Mouse (Mus musculus) midbrain, embryonic 10.5 days (tissue): Measurements from ENCODE around the gene Zbtb18. TPM values are rescaled to one million over a fixed set of nuclear protein-coding genes. Genes with fewer than 3 reads are reported as not detected.

Experiments used
- DNase-seq: peaks from one replicate; pipeline ENCODE4 v3.0.0-alpha.2; 2017; ENCODE audit warnings: low spot score
- H3K27ac ChIP-seq: fragments of 300-500 bp; sonication (generic); replicated peaks from 2 replicates; pipeline ENCODE4 v1.5.1; 2016; ENCODE audit warnings: mild to moderate bottlenecking
- H3K27me3 ChIP-seq: fragments of 300-500 bp; sonication (generic); 2 replicates; pipeline ENCODE4 v1.6.1; 2016; ENCODE audit warnings: low read depth, mild to moderate bottlenecking; ENCODE audit not compliant: poor library complexity, severe bottlenecking
- H3K36me3 ChIP-seq: fragments of 300-500 bp; sonication (generic); 2 replicates; pipeline ENCODE4 v1.6.1; 2016; ENCODE audit warnings: mild to moderate bottlenecking, moderate library complexity
- H3K4me1 ChIP-seq: fragments of 300-500 bp; sonication (generic); 2 replicates; pipeline ENCODE4 v1.6.1; 2016
- H3K4me3 ChIP-seq: fragments of 300-500 bp; sonication (generic); 2 replicates; pipeline ENCODE4 v1.5.1; 2016; ENCODE audit warnings: mild to moderate bottlenecking, moderate library complexity
- H3K9me3 ChIP-seq: fragments of 300-500 bp; sonication (generic); replicated peaks from 2 replicates; pipeline ENCODE4 v1.6.1; 2016; ENCODE audit warnings: mild to moderate bottlenecking
- WGBS: fragments of 180-500 bp; shearing (Covaris S2); methylation state at CpG from one replicate; pipeline ENCODE4 v1.1.7; 2016; 5-methylcytosine and 5-hydroxymethylcytosine counted together
- polyA plus RNA-seq: library from polyadenylated mRNA; unstranded; fragments of >200 nt; fragmentation: Nextera tagmentation; extraction: Ambion mirVana; gene quantifications from 2 replicates; pipeline ENCODE4 v1.2.1, GENCODE M21; 2016

The Zbtb18 gene
- polyA plus RNA-seq: 5.1 and 6.1 TPM in 2 replicates

DNA sequence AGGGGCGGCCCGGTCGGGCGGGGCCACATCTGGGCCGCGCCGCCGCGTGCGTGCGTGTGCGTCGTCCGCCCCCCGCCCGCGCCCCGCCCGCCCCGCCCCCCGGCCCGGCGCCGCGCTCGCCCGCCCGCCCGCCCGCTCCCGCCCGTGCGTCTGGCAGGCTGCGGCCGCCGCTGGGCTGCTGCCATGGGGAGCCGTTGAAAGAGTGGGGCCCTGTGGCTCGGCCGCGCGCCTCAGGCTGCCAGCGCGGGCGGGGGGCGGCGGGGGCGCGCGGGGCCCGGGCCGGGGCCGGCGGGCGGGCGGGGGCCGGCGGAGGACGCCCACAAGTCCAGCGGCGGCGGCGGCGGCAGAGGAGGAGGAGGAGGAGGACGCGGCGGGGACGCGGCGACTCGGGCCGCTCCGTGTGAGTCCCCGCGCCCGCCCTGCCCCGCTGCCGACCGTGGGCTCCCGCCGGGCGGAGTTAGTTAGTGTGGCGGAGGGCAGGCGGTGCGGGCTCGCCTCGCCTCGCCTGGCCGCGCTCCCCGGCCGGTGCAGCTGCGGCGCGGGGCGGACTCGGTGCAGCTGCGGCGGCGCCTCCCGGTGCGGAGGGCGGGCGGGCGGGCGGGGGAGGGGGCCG lies at the start of gene Zbtb18:
Gene Zbtb18 (plus strand): TSS at position 156 of the 613 bp plus-strand sequence.
- Histone ChIP-seq H3K9me3 (no peaks in the 10 kb centered on the region), H3K27ac (peak within 1 kb of the TSS; percentile 99), H3K27me3 (no peaks in the 10 kb centered on the region), H3K4me1 (peaks cover 57% of the 10 kb centered on the region), H3K4me3 (peak within 1 kb of the TSS; percentile 97), H3K36me3 (peaks cover 4% of the 10 kb centered on the region)
- no peak for DNase-seq
- 2% methylated on average over 70 of the region's 106 CpGs for WGBS

DNA sequence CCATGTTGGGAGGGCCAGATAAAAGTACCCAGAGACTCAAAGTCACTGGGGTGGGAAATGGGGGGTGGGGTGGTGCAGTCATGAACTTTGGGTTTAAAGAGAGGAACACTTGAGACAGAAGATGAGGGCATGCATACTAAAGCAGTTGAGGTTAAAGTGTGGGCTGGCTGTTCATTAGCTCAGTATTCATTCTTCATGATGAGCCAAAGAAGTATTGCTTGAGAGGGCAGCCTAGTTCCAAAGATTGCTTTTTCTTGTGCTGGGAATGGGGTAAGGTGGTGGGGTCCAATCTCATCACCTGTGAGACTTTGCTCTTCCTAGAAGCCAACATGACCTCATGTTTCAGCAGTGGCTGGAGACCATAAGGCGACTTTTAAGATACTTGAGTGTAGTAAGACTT lies 44.7 kb upstream of the Zbtb18 start:
- 82% methylated on average over 1 of the region's 1 CpGs for WGBS
- Histone ChIP-seq H3K9me3 (no peaks in the 10 kb centered on the region), H3K4me3 (no peak overlapping the region), H3K27me3 (no peaks in the 10 kb centered on the region), H3K27ac (no peak overlapping the region), H3K36me3 (no peaks in the 10 kb centered on the region), H3K4me1 (no peaks in the 10 kb centered on the region)
- DNase-seq: no peak

DNA sequence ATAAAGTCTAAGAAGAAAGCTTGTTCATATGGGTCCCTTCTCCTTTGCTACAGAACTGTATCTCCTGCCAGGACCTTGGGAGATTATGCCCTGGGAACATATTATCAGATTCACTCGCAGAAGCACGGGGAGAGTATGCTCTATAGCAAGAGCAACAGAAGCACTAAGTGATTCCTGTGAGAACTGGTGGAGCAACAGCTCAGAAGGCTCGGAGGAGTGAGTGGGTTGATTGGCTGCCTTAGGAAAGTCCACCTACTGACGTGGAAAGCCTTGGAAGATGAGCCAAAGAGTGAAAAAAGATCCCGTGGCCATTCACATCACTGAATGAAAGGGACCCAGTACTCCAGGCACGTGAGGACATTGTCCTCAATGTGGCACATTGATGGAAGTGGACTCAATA lies 37.0 kb upstream of the Zbtb18 start:
- 84% methylated on average over 6 of the region's 6 CpGs for WGBS
- DNase-seq: no peak
- peaks cover 6% of the 10 kb centered on the region for H3K4me1 ChIP-seq

DNA sequence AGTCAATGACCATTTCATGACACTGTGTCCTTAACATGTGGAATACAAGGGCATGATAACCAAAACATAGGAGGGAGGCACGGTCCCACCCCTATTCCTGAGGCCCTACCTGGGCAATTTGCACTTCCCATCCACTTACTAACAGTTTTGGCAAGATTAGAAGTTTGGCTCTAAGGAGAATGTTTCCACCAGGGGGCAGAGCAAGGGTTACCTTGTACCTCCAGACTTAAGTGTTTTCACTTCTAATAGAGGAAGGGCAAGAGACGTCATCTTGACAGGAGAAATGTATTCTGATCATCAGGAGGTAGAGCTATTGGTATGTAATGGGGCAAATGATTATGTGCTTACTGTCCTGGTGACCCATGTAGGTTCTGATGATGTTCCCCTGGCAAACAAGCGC lies 33.5 kb upstream of the Zbtb18 start:
- WGBS: 72% methylated on average over 3 of the region's 3 CpGs
- no peak for DNase-seq
- no peak overlapping the region for H3K27ac ChIP-seq
- no peak overlapping the region for H3K4me3 ChIP-seq
- no peaks in the 10 kb centered on the region for H3K9me3 ChIP-seq
- H3K27me3 ChIP-seq: no peaks in the 10 kb centered on the region
- peaks cover 32% of the 10 kb centered on the region for H3K4me1 ChIP-seq
- H3K36me3 ChIP-seq: no peaks in the 10 kb centered on the region

More for the DNA sequence above, 37.0 kb upstream of the Zbtb18 start:
- Histone ChIP-seq H3K27ac (no peak overlapping the region), H3K4me3 (no peak overlapping the region), H3K36me3 (no peaks in the 10 kb centered on the region), H3K9me3 (no peaks in the 10 kb centered on the region), H3K27me3 (no peaks in the 10 kb centered on the region)

DNA sequence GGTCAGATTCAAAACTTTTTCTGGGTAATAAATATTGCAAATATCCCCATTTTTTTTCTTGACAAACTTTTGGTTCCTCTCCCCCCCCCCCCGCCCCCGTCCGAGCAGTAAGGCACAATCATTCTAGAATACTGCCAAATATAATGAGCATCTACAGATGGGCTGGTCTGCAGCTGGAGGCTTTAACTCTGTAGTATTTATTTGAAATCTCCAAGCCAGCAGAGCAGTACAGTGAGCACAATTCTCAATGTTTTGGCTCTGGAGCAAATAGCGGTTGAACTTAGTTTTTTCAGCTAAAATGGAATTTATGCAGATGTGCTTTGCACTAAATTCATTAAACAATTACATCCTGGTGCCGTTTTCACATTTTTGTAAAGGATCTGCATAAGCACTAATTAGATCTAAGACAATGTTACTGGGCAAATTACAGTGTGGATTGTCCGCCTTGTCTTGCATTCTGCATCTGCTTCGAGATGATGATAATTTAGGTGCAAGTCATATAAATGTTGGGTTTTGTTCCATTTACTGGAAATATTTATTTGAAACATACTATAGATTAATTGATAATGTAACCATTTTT lies 31.3 kb upstream of the Zbtb18 start:
- Histone ChIP-seq H3K4me3 (peak overlapping the region; percentile 37), H3K36me3 (no peaks in the 10 kb centered on the region), H3K9me3 (no peaks in the 10 kb centered on the region), H3K4me1 (peaks cover 32% of the 10 kb centered on the region), H3K27me3 (no peaks in the 10 kb centered on the region), H3K27ac (peak overlapping the region; percentile 87)
- WGBS: 82% methylated on average over 7 of the region's 7 CpGs
- no peak for DNase-seq

DNA sequence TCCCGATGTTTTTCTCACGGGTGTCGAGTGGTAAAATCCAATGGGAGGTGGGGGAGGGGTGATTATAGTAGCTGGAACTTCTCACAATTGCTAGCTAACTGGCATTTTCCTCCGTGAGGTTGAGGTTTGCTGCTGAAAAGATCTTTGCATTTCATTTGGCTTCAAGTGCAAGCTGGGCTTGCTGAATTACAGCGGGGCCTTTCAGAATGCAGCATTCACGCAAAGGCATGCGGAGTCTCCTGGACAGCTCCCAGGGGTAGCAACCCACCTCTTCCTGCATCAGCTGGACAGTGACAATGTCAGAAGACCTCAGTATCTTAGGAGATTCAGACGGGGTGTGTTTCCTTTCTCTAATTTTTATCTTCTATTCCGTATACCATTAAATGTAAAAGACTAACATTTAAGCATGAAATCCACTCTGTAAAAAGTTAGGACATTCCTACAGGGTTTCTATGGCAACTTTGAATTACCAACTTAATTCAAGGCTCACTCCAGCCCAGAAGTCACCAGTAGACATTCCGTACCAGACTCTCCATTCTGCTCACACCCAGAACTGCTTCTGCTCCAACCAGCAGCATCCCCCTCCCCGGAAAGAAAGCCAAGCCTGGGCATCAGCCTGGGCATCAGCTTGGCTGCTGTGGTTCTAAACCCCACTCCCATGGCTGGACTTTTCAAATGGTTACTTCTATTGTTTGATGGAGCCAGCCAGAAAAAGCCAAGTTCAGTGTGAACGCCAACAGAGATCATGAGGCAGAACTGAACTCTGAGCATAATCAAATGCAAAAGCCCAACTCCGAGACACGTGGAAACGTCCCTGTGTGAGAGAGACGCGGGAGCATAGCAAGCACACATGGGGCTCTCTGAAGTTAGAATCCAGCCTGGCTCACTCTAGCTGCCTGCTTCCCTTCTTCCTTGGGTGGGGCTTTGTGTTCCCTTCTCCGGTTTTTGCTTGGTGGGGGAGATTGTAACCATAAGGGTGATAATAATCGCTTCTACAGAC lies 30.5 kb upstream of the Zbtb18 start:
- peak overlapping the region; percentile 37 for H3K4me3 ChIP-seq
- peaks cover 36% of the 10 kb centered on the region for H3K4me1 ChIP-seq
- no peaks in the 10 kb centered on the region for H3K27me3 ChIP-seq
- DNase-seq: peak; percentile 50
- peak overlapping the region; percentile 87 for H3K27ac ChIP-seq
- no peaks in the 10 kb centered on the region for H3K9me3 ChIP-seq
- 33% methylated on average over 19 of the region's 19 CpGs for WGBS
- no peaks in the 10 kb centered on the region for H3K36me3 ChIP-seq

DNA sequence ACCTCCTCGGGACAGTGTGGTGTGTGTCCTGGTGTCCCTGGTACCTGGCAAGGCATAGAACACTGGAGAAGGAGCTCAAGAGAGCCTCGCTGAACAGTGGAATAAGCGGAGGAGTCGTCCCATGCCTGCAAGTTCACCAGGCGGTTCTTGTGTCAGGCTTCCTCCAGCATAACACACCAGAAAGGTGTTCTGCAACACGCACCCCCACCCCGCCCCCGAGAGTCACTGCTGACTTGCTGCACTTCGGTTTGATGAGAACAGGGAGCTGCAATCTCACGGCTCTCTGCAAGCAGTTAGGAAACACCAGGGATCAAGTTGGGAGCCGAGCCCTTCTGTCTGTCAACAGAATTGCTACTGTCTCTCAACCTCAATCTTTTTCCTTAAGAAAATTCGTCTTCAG lies 22.8 kb upstream of the Zbtb18 start:
- Histone ChIP-seq H3K27me3 (no peaks in the 10 kb centered on the region), H3K9me3 (no peaks in the 10 kb centered on the region), H3K4me3 (no peak overlapping the region), H3K4me1 (peaks cover 18% of the 10 kb centered on the region), H3K27ac (0 out of 2 replicates have a peak overlapping the region, but pooled peaks have one; percentile 1), H3K36me3 (no peaks in the 10 kb centered on the region)
- DNase-seq: no peak
- WGBS: 80% methylated on average over 12 of the region's 12 CpGs

DNA sequence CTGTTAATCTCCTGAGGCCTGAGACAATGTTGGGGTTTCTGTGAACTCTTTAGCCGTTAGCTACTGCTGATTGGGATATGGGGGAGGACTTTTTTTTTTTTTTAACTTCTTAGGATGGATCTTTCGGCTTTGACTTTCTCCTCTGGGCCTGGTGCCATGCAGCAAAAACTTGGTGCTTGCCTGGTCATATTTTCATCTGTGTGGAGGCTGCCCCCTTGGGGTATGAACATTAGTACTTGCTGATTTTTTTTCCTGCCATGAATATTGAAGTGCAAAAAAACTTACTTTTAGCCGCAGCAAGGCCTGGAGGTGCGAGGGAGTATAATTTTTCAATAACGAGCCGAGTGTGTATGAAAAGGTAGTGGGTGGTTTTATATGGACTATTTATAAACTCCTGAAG lies 22.0 kb upstream of the Zbtb18 start:
- no peaks in the 10 kb centered on the region for H3K9me3 ChIP-seq
- WGBS: 73% methylated on average over 6 of the region's 6 CpGs
- H3K4me3 ChIP-seq: no peak overlapping the region
- no peaks in the 10 kb centered on the region for H3K27me3 ChIP-seq
- H3K36me3 ChIP-seq: no peaks in the 10 kb centered on the region
- peak overlapping the region; percentile 1; the same call in 1 of the 2 replicates for H3K27ac ChIP-seq
- no peak for DNase-seq
- peaks cover 18% of the 10 kb centered on the region for H3K4me1 ChIP-seq

DNA sequence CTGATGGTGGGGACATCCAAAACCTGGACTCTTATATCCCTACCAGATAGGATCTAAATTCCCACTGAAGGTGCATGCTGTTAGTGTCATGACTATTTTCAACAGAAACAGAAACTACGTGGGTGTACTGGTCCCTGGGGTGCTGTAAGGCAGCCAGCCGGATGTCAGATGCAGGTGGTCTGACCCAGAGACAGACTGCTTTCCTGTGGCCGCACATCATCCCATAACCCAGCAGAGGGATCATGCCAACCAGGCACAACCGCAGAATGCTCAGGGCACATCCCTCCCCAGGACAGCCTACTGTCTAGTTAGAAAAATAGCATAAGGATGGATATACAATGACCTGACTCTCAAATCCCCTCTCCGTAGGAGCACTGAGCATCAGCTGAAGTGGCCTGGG lies 14.3 kb upstream of the Zbtb18 start:
- H3K36me3 ChIP-seq: no peaks in the 10 kb centered on the region
- no peaks in the 10 kb centered on the region for H3K9me3 ChIP-seq
- WGBS: 83% methylated on average over 5 of the region's 5 CpGs
- H3K27ac ChIP-seq: no peak overlapping the region
- H3K4me3 ChIP-seq: no peak overlapping the region
- no peak for DNase-seq
- no peaks in the 10 kb centered on the region for H3K27me3 ChIP-seq
- H3K4me1 ChIP-seq: no peaks in the 10 kb centered on the region

DNA sequence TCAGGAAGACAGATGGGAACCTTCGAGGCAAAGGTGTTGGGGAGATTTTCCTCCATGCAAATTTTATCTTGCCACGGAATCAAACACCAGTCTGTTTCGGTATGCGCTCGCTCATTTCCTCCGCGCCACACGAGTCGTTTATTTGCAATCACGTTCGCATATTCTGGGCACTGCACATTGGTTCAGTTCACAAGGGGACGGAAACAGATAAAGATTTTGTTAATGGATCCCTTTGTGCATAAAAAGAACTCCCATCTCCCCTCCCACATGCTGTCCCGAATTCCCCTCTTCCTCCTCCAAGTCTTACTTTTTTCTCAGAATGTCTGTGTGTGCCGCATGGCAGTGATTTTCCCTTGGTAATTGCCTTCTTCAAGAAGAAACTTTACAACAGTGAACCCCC lies 13.8 kb upstream of the Zbtb18 start:
- Histone ChIP-seq H3K36me3 (no peaks in the 10 kb centered on the region), H3K4me3 (no peak overlapping the region), H3K27me3 (no peaks in the 10 kb centered on the region), H3K27ac (no peak overlapping the region), H3K4me1 (no peaks in the 10 kb centered on the region), H3K9me3 (no peaks in the 10 kb centered on the region)
- DNase-seq: no peak
- WGBS: 89% methylated on average over 14 of the region's 14 CpGs

DNA sequence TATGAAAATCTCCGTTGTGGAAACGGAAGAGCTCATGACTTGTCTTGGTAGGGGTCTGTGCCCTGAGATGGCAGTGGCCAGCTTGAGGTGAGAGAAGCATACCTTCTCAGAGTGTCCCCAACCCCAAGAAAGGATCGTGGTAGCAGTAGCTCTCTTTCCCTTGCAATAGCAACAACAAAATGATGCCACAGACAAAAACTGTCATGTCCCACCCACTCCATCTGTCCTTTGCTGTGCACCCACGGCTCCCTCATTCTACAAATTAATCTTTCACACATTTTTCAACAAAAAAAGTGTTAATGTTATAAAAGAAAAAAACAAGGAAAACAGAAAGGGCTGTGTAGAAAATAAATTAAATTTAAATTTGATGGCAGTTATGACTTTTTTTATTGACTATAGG lies 13.1 kb upstream of the Zbtb18 start:
- 88% methylated on average over 4 of the region's 4 CpGs for WGBS
- Histone ChIP-seq H3K27me3 (no peaks in the 10 kb centered on the region), H3K27ac (no peak overlapping the region), H3K9me3 (no peaks in the 10 kb centered on the region), H3K36me3 (no peaks in the 10 kb centered on the region), H3K4me3 (no peak overlapping the region), H3K4me1 (no peaks in the 10 kb centered on the region)
- no peak for DNase-seq

DNA sequence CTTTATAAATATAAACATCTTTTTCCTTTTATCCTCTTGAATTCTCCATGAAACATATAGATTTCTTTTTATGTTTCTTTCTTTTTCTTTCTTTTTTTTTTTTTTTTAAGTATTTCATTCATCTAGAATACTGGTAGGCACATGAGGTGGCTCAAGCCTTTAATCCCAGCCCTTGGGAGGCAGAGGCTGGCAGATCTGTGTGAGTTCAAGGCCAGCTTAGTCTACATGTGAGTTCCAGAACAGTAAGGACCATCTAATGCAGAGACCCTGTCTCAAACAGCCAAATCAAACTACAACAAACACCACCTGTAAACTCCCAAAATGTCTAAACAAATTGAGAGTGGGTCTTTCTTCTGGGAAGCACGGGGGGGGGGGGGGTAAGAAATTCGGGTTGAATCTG lies 1.7 kb upstream of the Zbtb18 start:
- no peaks in the 10 kb centered on the region for H3K27me3 ChIP-seq
- H3K4me3 ChIP-seq: peak overlapping the region; percentile 97
- H3K4me1 ChIP-seq: peaks cover 39% of the 10 kb centered on the region
- no peak for DNase-seq
- H3K9me3 ChIP-seq: no peaks in the 10 kb centered on the region
- peak overlapping the region; percentile 99 for H3K27ac ChIP-seq
- 13% methylated on average over 1 of the region's 2 CpGs for WGBS
- no peaks in the 10 kb centered on the region for H3K36me3 ChIP-seq
